Mouse (Mus musculus) heart, embryonic 13.5 days (tissue): ENCODE data around the gene Cd80. TPM values are rescaled to one million over a fixed set of nuclear protein-coding genes. Genes with fewer than 3 reads are reported as not detected.

Experiments used
- polyA plus RNA-seq: library from polyadenylated mRNA; unstranded; fragments of >200 nt; fragmentation: Nextera tagmentation; extraction: Ambion mirVana; gene quantifications from 2 replicates; pipeline ENCODE4 v1.2.1, GENCODE M21; 2015

The Cd80 gene
- polyA plus RNA-seq, 1 experiment from 2014 or later: 0.55 TPM

Other genes with a start within 250 kb of the Cd80 start
- 0.13 TPM in 1 of 2 replicates, not detected in the other for gene Nr1i2, start 160.7 kb upstream of the Cd80 start, polyA plus RNA-seq
- gene Maats1, start 113.4 kb upstream of the Cd80 start, polyA plus RNA-seq: 0.16 TPM in 1 of 2 replicates, not detected in the other
- gene Cox17, start 108.6 kb upstream of the Cd80 start, polyA plus RNA-seq: 237 and 277 TPM in 2 replicates
- gene Gm21987, start 108.5 kb upstream of the Cd80 start, polyA plus RNA-seq: 5.1 and 5.7 TPM in 2 replicates
- 298 and 317 TPM in 2 replicates for gene Popdc2, start 93.4 kb upstream of the Cd80 start, polyA plus RNA-seq
- gene Pla1a, start 22.4 kb upstream of the Cd80 start, polyA plus RNA-seq: 0.37 and 0.69 TPM in 2 replicates
- 92.3 and 102 TPM in 2 replicates for gene Adprh, start 2.9 kb upstream of the Cd80 start, polyA plus RNA-seq
- 29.7 and 35.3 TPM in 2 replicates for gene Timmdc1, start 67.1 kb downstream of the Cd80 start, polyA plus RNA-seq
- gene Poglut1, start 94.7 kb downstream of the Cd80 start, polyA plus RNA-seq: 33.5 and 34.7 TPM in 2 replicates
- gene Tmem39a, start 103.1 kb downstream of the Cd80 start, polyA plus RNA-seq: 62.0 and 62.8 TPM in 2 replicates